Mouse (Mus musculus) kidney, adult 2 months (tissue): ENCODE measurements around the gene Bbc3. TPM values are rescaled to one million over a fixed set of nuclear protein-coding genes. Genes with fewer than 3 reads are reported as not detected.

ENCODE experiments used
- DNase-seq: peaks from one replicate; pipeline ENCODE4 v3.0.0; 2021
- H3K27ac ChIP-seq: fragments of 200-500 bp; 2 replicates; pipeline ENCODE4 v1.5.1; 2012; ENCODE audit warnings: low read depth, low read length, control low read depth, inconsistent platforms; ENCODE audit not compliant: insufficient read depth
- H3K27me3 ChIP-seq: fragments of 200-500 bp; replicated peaks from 2 replicates; pipeline ENCODE4 v1.6.1; 2012; ENCODE audit warnings: mild to moderate bottlenecking, moderate library complexity, low read length, inconsistent platforms; ENCODE audit not compliant: control insufficient read depth, insufficient read depth
- H3K36me3 ChIP-seq: fragments of 200-500 bp; 2 replicates; pipeline ENCODE4 v1.6.1; 2012; ENCODE audit warnings: mild to moderate bottlenecking, moderate library complexity, low read length, inconsistent platforms; ENCODE audit not compliant: control insufficient read depth, insufficient read depth
- H3K4me1 ChIP-seq: fragments of 200-500 bp; 2 replicates; pipeline ENCODE4 v1.6.1; 2011; ENCODE audit warnings: low read length; ENCODE audit not compliant: control insufficient read depth, insufficient read depth
- H3K4me3 ChIP-seq: fragments of 200-500 bp; 2 replicates; pipeline ENCODE4 v1.5.1; 2011; ENCODE audit warnings: mild to moderate bottlenecking, low read depth, low read length, control low read depth; ENCODE audit not compliant: insufficient read depth
- CTCF ChIP-seq: fragments of 200-500 bp; conservative IDR thresholded peaks from 2 replicates; pipeline ENCODE4 v1.5.1; 2011; ENCODE audit warnings: low read depth, mild to moderate bottlenecking, control low read depth, low read length, moderate library complexity, mixed read lengths; ENCODE audit not compliant: insufficient read depth, insufficient read length
- POLR2A ChIP-seq: fragments of 200-500 bp; IDR thresholded peaks from one replicate; pipeline ENCODE4 v1.6.1; 2011; ENCODE audit warnings: low read depth, low read length, control low read depth
- WGBS: fragments of 180-500 bp; shearing (Covaris S2); methylation state at CpG from one replicate; pipeline ENCODE4 v1.1.7; 2018; 5-methylcytosine and 5-hydroxymethylcytosine counted together
- polyA plus RNA-seq: library from polyadenylated mRNA; depleted of rRNA; stranded (reverse); fragments of >200 nt; gene quantifications from 2 replicates; pipeline ENCODE4 v1.2.3, GENCODE M21; 2012; rRNA removed

Bbc3 gene
- polyA plus RNA-seq, 1 experiment, result 5.1 TPM

GRCm38 (mm10) chr7:16366669-16367068, 58.5 kb downstream of the Bbc3 start:
- peak; percentile 71 for DNase-seq
- no peak for TF ChIP-seq CTCF
- no peak for TF ChIP-seq POLR2A
- H3K27me3 ChIP-seq, result no peaks in the 10 kb centered on the region
- peaks cover 24% of the 10 kb centered on the region for H3K4me1 ChIP-seq
- peaks cover 4% of the 10 kb centered on the region; the same call in 1 of the 2 replicates for H3K36me3 ChIP-seq
- no peak overlapping the region for H3K4me3 ChIP-seq
- peak overlapping the region; percentile 13 for H3K27ac ChIP-seq
- 61% methylated on average over 4 of the region's 4 CpGs for WGBS

Other genes starting within 250 kb of the Bbc3 start
- 0.03 TPM in 1 of 2 replicates, not detected in the other for gene Zfp541, start 246.6 kb upstream of the Bbc3 start, polyA plus RNA-seq
- 177 and 207 TPM in 2 replicates for gene Napa, start 209.9 kb upstream of the Bbc3 start, polyA plus RNA-seq
- 28.7 and 32.5 TPM in 2 replicates for gene Kptn, start 188.5 kb upstream of the Bbc3 start, polyA plus RNA-seq
- 0.33 and 0.38 TPM in 2 replicates for gene Slc8a2, start 178.6 kb upstream of the Bbc3 start, polyA plus RNA-seq
- 3.8 and 6.6 TPM in 2 replicates for gene Meis3, start 133.3 kb upstream of the Bbc3 start, polyA plus RNA-seq
- 22.7 and 28.9 TPM in 2 replicates for gene Dhx34, start 86.4 kb upstream of the Bbc3 start, polyA plus RNA-seq
- 0.34 and 0.39 TPM in 2 replicates for gene C5ar2, start 64.2 kb upstream of the Bbc3 start, polyA plus RNA-seq
- 3.4 and 4.2 TPM in 2 replicates for gene C5ar1, start 48.9 kb upstream of the Bbc3 start, polyA plus RNA-seq
- 23.1 and 30.7 TPM in 2 replicates for gene Inafm1, start 34.8 kb upstream of the Bbc3 start, polyA plus RNA-seq
- gene Ccdc9, start 21.6 kb upstream of the Bbc3 start, polyA plus RNA-seq, result 23.3 and 24.3 TPM in 2 replicates
- gene Sae1, start 79.4 kb downstream of the Bbc3 start, polyA plus RNA-seq, result 23.0 and 29.2 TPM in 2 replicates
- gene Zc3h4, start 92.5 kb downstream of the Bbc3 start, polyA plus RNA-seq, result 23.9 and 25.9 TPM in 2 replicates
- gene Tmem160, start 144.4 kb downstream of the Bbc3 start, polyA plus RNA-seq, result 112 and 125 TPM in 2 replicates
- gene Npas1, start 169.3 kb downstream of the Bbc3 start, polyA plus RNA-seq, result not detected in 2 replicates